Mouse (Mus musculus) kidney, postnatal 10 days (tissue): ENCODE results near the gene Dnm3.

Experiments
- DNase-seq: peaks from one replicate; pipeline ENCODE4 v3.0.0; 2021; ENCODE audit warnings: mixed read lengths

Dnm3 gene

GRCm38 (mm10) chr1:162206998-162207707 lies 270.7 kb downstream of the Dnm3 start:
- DNase-seq, result peak; percentile 37

GRCm38 (mm10) chr1:162202465-162203348 lies 275.1 kb downstream of the Dnm3 start:
- no peak for DNase-seq

DNA sequence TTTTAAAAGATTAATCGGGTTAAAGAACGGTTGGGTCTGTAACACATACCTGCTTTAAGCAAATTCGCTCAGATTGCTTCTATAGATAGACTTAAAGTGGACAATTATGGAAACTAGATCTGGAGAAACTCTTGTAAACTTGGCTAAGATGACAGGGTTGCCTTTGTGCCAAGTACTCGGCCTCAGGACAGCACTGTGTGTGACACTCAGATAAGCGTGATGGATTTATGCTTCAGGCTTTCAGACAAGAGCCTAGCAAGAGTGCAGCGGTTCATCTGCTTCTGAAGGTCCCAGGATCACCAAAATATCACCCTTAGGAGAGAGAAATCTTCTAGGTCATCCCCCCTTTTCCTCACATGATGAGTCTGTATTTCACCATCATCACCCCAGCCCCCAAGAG lies 277.4 kb downstream of the Dnm3 start:
- DNase-seq, result no peak

DNA sequence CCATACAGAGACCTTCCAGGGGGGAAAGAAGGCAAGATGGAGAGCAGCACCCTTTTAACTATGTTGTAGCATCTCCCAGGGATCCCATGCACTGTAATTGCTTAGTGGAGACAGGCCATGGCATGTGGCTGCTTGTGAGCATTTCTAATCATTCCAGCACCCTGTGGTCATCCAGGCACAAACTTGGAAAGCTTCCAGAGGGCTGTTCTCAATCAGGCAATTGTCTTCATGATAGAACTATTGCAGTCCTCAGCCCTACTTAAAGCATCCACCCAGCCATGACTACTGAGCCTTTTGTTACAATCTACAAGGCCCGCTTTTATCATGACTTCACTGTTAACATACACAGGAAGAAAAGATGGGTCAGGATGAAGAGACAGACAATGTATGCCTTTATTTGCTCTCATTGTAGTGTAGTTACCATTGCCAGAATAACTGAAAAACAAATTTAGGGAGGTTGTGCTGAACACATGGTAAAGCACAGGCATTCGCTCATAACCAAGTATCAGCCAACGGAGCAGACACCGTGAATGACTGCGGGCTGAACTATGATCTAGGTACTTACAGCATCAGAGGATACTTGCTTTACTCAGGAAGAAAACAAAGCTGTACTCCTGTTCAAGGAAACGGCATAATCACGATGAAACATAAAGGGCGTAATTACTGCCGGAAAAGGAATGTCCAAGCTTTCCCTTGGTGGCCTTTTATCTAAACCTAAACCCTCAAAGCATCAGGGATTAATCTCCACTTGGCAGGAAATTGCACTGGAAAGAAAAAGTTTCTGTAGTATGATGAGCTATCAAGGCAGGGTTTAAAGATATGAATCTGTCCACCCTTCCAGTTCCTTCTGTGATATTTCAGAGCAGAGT lies 280.8 kb downstream of the Dnm3 start:
- DNase-seq, result no peak

- no peak for DNase-seq
These were observed 289.1 kb downstream of the Dnm3 start for GRCm38 (mm10) chr1:162188744-162189143.

GRCm38 (mm10) chr1:162187352-162188120 lies 290.3 kb downstream of the Dnm3 start:
- DNase-seq, result peak; percentile 23

DNA sequence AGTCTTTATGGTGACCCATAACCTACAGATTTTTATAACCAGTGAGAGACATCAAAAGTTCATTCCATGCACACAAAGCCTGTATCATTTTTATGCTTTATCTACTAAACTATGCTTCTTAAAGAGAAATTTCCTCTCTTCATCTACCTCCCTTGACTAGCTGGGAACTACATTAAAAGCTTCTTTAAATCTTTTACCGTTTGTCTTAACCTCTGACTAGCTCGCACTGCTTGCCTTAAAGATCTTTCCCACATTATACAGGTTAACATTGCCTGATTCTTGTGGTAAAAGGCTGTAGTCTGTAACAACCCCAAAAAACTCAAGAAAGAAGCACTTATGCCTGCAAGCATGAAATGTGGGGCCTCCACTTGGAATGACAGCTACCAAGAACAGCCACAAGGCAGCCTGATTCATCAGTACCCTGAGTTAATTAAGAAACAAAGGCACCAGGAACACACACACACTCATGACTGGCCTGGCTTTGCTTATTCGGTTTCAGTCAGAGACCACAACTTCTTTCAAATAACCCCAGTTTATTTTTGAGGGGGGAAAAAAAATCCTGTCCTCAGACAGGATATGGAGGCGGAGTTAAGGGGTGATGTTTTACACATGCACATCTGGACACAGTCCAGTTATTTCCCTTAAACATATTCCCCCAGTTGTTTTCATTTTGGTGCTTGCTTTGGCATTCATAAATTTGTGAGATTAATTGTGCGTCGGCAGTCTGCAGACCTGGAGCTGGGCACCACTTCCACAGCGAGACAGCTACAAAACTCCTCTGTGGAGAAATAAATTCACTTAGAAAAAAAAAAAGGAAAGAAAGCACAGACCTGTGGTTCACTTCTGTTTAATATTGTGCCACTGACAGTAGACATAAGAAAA lies 291.1 kb downstream of the Dnm3 start:
- DNase-seq, result peak; percentile 29

GRCm38 (mm10) chr1:162184003-162184748 lies 293.7 kb downstream of the Dnm3 start:
- DNase-seq, result peak; percentile 62

- DNase-seq, result no peak
These were observed 294.4 kb downstream of the Dnm3 start for GRCm38 (mm10) chr1:162183438-162183837.

DNA sequence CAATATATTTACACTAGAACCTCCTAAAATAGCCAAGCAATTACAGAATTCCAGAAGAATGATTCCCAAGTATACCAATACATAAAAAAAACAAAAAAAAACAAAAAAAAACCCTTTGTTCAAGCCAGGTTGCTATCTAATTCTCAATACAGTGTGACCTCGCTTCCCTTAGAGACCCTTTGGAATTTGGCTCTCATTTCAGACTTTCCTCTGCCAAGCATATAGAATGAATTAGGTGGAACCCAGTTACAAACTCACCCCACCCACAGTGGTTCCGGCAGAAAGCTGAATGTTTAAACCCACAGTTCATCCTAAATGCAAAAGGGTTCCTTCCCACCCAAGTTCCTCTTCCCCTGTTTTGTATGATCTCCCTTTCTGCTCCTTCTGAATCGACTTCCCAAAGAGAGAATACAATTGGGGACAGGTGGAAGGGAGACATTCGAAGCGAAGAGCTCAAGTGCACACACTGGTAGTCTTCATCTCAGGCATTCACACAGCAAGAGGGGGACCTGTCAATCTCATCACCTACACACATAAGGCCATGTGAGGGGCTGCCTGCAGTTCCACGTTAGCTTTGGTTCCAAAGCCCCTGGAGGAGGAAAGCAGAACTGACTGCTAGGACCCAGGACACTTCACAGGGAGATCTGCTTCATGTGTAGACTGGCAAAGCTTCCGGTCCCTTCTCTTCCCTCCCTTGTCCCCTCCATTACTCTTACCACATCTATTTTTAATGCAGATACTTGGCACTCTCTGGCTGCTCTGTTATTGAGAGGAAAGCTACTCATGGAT lies 296.5 kb downstream of the Dnm3 start:
- no peak for DNase-seq

DNA sequence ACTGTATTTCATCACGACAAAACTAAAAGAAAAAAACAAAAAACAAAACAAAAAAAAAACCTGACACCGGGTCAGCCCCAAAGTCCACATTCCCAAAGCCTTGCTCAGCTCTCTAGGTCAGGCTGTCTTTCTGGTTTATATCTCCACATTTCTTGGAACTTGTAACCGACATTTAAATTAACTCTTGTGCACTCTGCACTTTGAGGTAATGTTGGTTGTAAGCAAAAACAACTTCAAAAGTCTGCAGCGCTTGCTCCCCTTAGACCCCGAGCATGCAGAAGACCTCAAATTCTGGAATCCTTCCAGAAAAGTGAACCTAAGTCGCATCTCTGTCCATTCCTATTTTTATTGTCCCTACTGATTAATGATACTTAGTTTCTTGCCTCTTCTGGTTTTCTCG lies 297.4 kb downstream of the Dnm3 start:
- peak; percentile 31 for DNase-seq

DNA sequence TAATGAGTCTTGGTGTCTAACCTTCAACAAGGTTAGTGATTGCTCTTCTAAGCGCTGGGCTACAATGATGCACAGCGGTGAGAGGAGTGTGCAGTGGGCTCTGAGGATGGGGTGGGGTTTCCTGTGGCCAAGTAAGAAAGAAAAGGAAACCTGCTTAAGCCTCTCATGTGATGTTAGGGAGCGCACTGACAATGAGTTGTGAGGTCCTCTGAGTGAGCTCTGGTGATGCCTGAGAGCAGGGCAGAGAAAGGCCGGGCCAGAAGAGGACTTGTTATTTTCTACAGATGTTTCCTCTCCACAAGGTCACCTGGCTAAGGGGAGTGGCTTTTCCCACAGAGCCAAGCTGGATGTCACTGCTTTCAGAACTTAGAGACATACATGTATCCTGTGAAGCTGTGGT lies 298.4 kb downstream of the Dnm3 start:
- DNase-seq, result no peak

- no peak for DNase-seq
These were observed 305.0 kb downstream of the Dnm3 start for GRCm38 (mm10) chr1:162172806-162173205.

DNA sequence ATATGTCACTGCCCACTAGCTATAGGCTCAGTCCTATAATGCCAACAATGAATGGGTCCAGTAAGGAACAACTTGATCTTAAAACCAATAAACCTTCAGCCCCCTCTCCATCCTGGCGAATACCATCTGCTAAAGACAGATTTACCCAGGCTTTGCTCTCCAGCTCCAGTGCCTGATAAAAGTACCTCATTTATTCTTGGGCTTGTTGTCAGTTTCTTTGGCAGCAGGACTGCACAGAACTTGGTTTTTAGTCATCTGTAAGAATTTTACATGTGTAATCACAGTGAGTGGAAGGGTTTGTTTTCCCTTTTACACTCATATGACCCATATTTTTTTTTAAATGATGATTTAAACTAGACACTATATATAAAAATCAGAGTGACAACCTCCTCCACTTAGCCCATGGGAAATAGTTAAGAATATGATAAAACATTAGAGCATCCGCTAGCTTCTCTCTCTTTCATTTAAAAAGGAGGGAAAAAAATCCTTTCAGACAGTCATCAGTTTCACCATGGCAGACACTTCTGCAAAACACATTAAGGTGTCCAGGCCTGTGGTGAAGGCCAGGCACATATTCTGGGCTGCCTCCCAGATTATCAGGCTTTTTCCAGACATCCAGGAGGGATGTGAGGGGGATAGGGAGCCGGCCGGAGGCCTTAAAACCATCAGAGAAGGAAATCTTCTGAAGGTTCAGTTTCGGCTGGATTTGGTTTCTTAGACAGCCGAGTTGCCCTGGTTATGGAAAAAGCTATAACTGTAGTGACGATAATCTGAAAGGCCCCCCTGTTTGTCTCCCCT lies 313.9 kb downstream of the Dnm3 start:
- DNase-seq, result no peak

GRCm38 (mm10) chr1:162162677-162163076 lies 315.2 kb downstream of the Dnm3 start:
- no peak for DNase-seq

DNA sequence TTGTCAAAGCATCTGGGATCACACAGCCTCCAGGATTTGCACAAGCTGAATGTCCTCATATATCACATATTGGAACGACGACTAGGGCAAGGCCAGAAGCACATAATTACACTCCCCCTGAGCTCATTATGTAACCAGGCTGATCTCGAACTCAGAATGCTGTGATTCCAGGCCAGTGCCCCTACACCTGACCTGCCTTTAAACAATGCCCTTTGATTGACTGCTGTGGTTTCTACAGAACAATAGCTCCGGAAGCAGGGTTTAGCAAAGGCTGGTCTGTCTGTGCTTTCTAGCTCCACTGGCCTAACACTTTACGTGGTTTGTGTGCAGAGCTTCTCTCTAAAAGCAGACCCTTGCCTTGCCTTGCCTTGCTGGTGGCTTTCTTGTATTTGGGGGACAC lies 315.6 kb downstream of the Dnm3 start:
- DNase-seq, result no peak

DNA sequence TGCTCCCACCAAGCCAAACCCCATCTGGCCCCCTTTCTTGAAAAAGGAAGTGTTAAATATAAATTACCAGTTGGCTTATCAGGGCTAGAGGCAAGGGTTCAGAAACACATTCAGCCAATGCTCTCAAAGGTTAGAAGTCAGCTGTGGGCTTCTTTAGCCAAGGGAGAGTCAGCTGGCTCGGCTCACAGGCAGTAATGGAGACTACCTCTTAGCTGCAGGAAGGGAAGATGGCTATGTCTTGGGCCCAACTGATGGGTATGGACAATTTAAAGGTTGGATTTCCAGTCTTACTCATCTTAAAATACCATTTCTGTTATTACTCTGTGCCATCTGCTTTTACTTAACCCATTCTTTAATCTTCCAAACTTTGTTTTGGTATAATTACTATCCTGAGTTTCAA lies 317.1 kb downstream of the Dnm3 start:
- DNase-seq, result peak; percentile 36

DNA sequence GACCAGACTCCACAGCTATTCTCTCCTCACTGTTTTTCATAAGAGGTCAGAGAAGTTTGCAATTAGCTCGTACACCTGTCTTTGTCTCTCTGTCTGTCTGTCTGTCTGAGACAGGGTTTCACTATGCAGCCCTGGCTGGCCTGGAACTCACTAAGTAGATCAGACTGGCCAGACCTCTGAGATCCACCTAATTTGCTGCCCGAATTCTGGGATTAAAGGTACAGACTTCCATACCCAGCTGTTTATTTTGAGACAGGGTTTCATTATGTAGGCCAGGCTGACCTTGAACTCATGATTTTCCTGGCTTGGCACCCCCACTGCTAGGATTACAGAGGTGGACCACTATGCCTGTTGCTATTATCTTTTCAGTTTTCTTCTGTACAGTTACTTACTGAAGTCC lies 319.3 kb downstream of the Dnm3 start:
- no peak for DNase-seq

DNA sequence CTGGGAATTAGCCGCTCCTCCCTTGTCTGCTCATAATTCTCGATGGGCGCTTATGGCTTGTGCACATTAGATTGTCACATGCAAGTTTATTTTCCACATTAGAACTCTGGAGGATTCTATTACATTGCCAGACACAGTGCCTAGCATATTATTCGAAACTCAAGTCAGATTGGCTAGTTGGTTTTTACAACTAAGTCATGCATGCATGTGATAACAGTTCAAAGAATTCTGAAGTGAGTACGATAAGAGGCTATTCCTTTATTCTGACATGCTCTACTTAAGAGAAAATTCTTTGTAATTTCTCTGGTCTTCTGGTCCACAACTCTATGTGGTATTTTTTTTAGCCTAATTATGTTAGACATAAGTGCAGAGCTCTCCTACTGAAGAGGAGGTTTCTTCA lies 320.2 kb downstream of the Dnm3 start:
- no peak for DNase-seq
